Mouse (Mus musculus): ENCODE results near the gene Zfp180.
A peak's percentile ranks its signal among the peaks of the same experiment; 100 is the strongest.

DNA sequence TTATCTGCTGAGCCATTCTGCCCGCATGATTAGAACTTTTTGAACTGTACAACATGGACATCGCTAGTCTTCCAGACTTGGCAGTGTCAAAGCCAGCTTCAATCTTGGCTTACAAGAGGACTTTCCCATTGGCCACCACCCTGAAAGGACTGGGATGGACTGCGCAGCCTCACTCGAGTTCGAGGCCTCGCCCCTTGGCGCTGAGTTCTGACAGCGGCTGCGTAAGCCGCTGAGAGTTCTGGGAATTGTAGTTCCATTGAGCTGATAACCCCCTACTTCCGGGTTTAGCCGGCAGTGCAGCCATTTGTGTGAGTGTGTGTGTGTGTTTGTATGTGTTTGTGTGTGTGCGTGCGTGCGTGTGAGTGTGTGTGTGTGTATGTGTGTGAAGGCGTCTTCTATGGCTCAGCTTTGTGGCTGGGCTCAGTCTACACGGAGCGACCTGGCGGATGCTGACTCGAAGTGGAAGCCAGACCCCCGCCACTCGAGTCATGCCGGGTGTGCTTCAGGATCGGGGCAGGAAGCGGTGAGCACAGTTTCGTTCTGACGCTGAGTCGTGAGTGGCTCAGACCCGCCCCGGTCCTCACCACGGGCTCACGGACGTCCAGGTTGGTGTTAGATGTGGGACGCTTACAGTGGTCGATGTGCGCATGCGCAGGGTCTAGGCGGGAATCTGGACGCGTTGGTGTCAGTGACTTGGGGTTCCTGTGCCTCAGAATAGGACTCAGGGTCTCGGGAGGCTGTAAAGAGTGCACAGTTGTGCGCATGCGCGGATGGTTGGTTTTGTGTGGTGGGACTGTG is at the start of gene Zfp180:
- 0 out of 2 replicates have a peak, but pooled peaks have one; percentile 2 for TF ChIP-seq CTCF (IDR thresholded peaks at IDR 0.05; ENCODE audit: control insufficient read depth, insufficient read depth, insufficient replicate concordance, low read depth, low read length)
- TF ChIP-seq POLR2A (IDR thresholded peaks at IDR 0.05; ENCODE audit: control insufficient read depth, low read depth, low read length) = no peak; the same call in 1 of the 2 replicates

Measured in testis, adult 2 months (tissue).